17 mouse cellular contexts compared by ENCODE assay signal in genomic region chr2:64949210-64949609, GRCm38 (mm10).
DNase-seq lines count a peak whose midpoint lies in the region; ATAC-seq and TF ChIP-seq lines count a peak whose summit lies in the region.
"Had no signal": no experiment of that assay in that cellular context is flagged by ENCODE, and none has a peak within 500 bp of the region (broad histone marks: within the 10 kb centered on the region; RNA-seq: fewer than 3 reads in every experiment).

No protein-coding gene starts in this region.

- no peaks in the 10 kb centered on the region for H3K4me1 ChIP-seq in forebrain, embryonic 13.5 days
- no peaks in the 10 kb centered on the region for H3K4me1 ChIP-seq in hindbrain, embryonic 14.5 days (replicated peaks; ENCODE audit: control insufficient read depth, insufficient read depth, low read length)
- H3K4me1 ChIP-seq in midbrain, embryonic 16.5 days (ENCODE audit: control insufficient read depth, insufficient read depth, low read length), result no peaks in the 10 kb centered on the region
- H3K4me1 ChIP-seq: embryonic facial prominence, embryonic 12.5 days; intestine, embryonic 15.5 days; kidney, embryonic 15.5 days; liver, embryonic 12.5 days had no signal

- no peak overlapping the region for H3K4me2 ChIP-seq in forebrain, embryonic 13.5 days
- no peak overlapping the region for H3K4me2 ChIP-seq in hindbrain, embryonic 14.5 days (replicated peaks)
- no peak overlapping the region for H3K4me2 ChIP-seq in midbrain, embryonic 16.5 days (ENCODE audit: low read length)
- H3K4me2 ChIP-seq: heart, embryonic 11.5 days; intestine, embryonic 15.5 days; kidney, embryonic 15.5 days; liver, embryonic 12.5 days had no signal

- H3K4me3 ChIP-seq in layer of hippocampus, adult 2 months, result no peak overlapping the region
- H3K4me3 ChIP-seq in forebrain, embryonic 13.5 days, result no peak overlapping the region
- H3K4me3 ChIP-seq in hindbrain, embryonic 14.5 days (replicated peaks; ENCODE audit: low read length), result no peak overlapping the region
- H3K4me3 ChIP-seq in midbrain, embryonic 16.5 days (ENCODE audit: low read depth, low read length), result no peak overlapping the region
- H3K4me3 ChIP-seq: embryonic facial prominence, embryonic 12.5 days; intestine, embryonic 15.5 days; kidney, embryonic 15.5 days; limb, embryonic 12.5 days; liver, embryonic 12.5 days had no signal

- no peak for DNase-seq in layer of hippocampus, adult 2 months (ENCODE audit: low spot score in 2 of 2)
- no peak for DNase-seq in layer of hippocampus, adult 9-10 months (ENCODE audit: low spot score)
- no peak for DNase-seq in hindbrain, embryonic 14.5 days (ENCODE audit: low spot score)
- no peak for DNase-seq in c-Kit-positive CD71-positive TER-119-positive erythroid progenitor cells, embryonic 14.5 days (ENCODE audit: low spot score)
- DNase-seq in cerebellum, adult 18-20 months, result no peak
- DNase-seq: cerebellum, adult 11-12 months; lung, adult 2 months; spleen, adult 18-20 months; thymus, postnatal 36 days had no signal

- H3K27ac ChIP-seq in layer of hippocampus, adult 2 months, result peak overlapping the region; percentile 29; the same call in 1 of the 2 replicates
- no peak overlapping the region for H3K27ac ChIP-seq in forebrain, embryonic 13.5 days
- no peak overlapping the region for H3K27ac ChIP-seq in hindbrain, embryonic 14.5 days
- no peak overlapping the region for H3K27ac ChIP-seq in midbrain, embryonic 16.5 days (ENCODE audit: low read length)
- H3K27ac ChIP-seq: embryonic facial prominence, embryonic 12.5 days; intestine, embryonic 15.5 days; kidney, embryonic 15.5 days; limb, embryonic 12.5 days; liver, embryonic 12.5 days had no signal

- ATAC-seq in forebrain, embryonic 13.5 days, result peak; percentile 48
- 0 out of 2 replicates have a peak, but pooled peaks have one; percentile 8 for ATAC-seq in hindbrain, embryonic 14.5 days (ENCODE audit: low FRiP score)
- ATAC-seq in midbrain, embryonic 16.5 days, result peak; percentile 26; the same call in 1 of the 2 replicates
- ATAC-seq: liver, embryonic 12.5 days had no signal

- H3K27me3 ChIP-seq in forebrain, embryonic 13.5 days, result no peaks in the 10 kb centered on the region
- H3K27me3 ChIP-seq in hindbrain, embryonic 14.5 days (ENCODE audit: control insufficient read depth, insufficient read depth, low read length), result no peaks in the 10 kb centered on the region
- H3K27me3 ChIP-seq in midbrain, embryonic 16.5 days (ENCODE audit: control insufficient read depth, insufficient read depth, low read depth, low read length), result no peaks in the 10 kb centered on the region
- H3K27me3 ChIP-seq: embryonic facial prominence, embryonic 12.5 days; intestine, embryonic 15.5 days; kidney, embryonic 15.5 days; limb, embryonic 12.5 days; liver, embryonic 12.5 days had no signal

- no peaks in the 10 kb centered on the region for H3K9me3 ChIP-seq in forebrain, embryonic 13.5 days (replicated peaks)
- no peaks in the 10 kb centered on the region for H3K9me3 ChIP-seq in hindbrain, embryonic 14.5 days (ENCODE audit: control insufficient read depth, low read length)
- no peaks in the 10 kb centered on the region for H3K9me3 ChIP-seq in midbrain, embryonic 16.5 days (replicated peaks; ENCODE audit: control insufficient read depth, low read length, poor library complexity, severe bottlenecking)
- H3K9me3 ChIP-seq: embryonic facial prominence, embryonic 12.5 days; intestine, embryonic 15.5 days; kidney, embryonic 15.5 days; limb, embryonic 12.5 days; liver, embryonic 12.5 days had no signal

- no peaks in the 10 kb centered on the region for H3K36me3 ChIP-seq in forebrain, embryonic 13.5 days (ENCODE audit: poor library complexity, severe bottlenecking)
- H3K36me3 ChIP-seq in hindbrain, embryonic 14.5 days (replicated peaks; ENCODE audit: control insufficient read depth, insufficient read depth), result no peaks in the 10 kb centered on the region
- H3K36me3 ChIP-seq in midbrain, embryonic 16.5 days (ENCODE audit: control insufficient read depth, insufficient read depth, low read length), result no peaks in the 10 kb centered on the region
- H3K36me3 ChIP-seq: embryonic facial prominence, embryonic 12.5 days; intestine, embryonic 15.5 days; kidney, embryonic 15.5 days; limb, embryonic 12.5 days; liver, embryonic 12.5 days had no signal

- no peak for TF ChIP-seq CTCF in layer of hippocampus, adult 2 months (conservative IDR thresholded peaks at IDR 0.05)

- no peak overlapping the region for H3K9ac ChIP-seq in forebrain, embryonic 13.5 days
- H3K9ac ChIP-seq in hindbrain, embryonic 14.5 days, result no peak overlapping the region
- no peak overlapping the region for H3K9ac ChIP-seq in midbrain, embryonic 16.5 days (ENCODE audit: low read depth, low read length)
- H3K9ac ChIP-seq: embryonic facial prominence, embryonic 12.5 days; intestine, embryonic 15.5 days; kidney, embryonic 15.5 days; limb, embryonic 12.5 days; liver, embryonic 12.5 days had no signal

- WGBS in forebrain, embryonic 13.5 days, result 26% methylated on average over 2 of the region's 2 CpGs
- 50% methylated on average over 2 of the region's 2 CpGs for WGBS in hindbrain, embryonic 14.5 days
- 35% methylated on average over 2 of the region's 2 CpGs for WGBS in midbrain, embryonic 16.5 days
